Mouse (Mus musculus) c-Kit-positive CD71-negative TER-119-negative erythroid progenitor cells, embryonic 14.5 days (primary cell): ENCODE measurements around the gene Smap1.

Source experiments
- DNase-seq: peaks from one replicate; pipeline ENCODE4 v3.0.0-alpha.2; 2013; ENCODE audit warnings: low read depth

The Smap1 gene

GRCm38 (mm10) chr1:23920275-23920674 is 1.8 kb downstream of the Smap1 start:
- DNase-seq: no peak

- no peak for DNase-seq
These were observed 3.0 kb downstream of the Smap1 start for GRCm38 (mm10) chr1:23919086-23919485.

GRCm38 (mm10) chr1:23915483-23915882 is 6.6 kb downstream of the Smap1 start:
- DNase-seq: no peak

GRCm38 (mm10) chr1:23912988-23913387 is 9.1 kb downstream of the Smap1 start:
- DNase-seq: no peak

- DNase-seq: no peak
These were observed 16.0 kb downstream of the Smap1 start for GRCm38 (mm10) chr1:23906082-23906481.

- no peak for DNase-seq
These were observed 18.8 kb downstream of the Smap1 start for GRCm38 (mm10) chr1:23903340-23903739.

- DNase-seq: no peak
These were observed 19.4 kb downstream of the Smap1 start for GRCm38 (mm10) chr1:23902736-23903135.

GRCm38 (mm10) chr1:23899647-23900020 is 22.5 kb downstream of the Smap1 start:
- no peak for DNase-seq

- DNase-seq: no peak
These were observed 23.0 kb downstream of the Smap1 start for GRCm38 (mm10) chr1:23899020-23899646.

GRCm38 (mm10) chr1:23892072-23892471 is 30.0 kb downstream of the Smap1 start:
- DNase-seq: no peak

GRCm38 (mm10) chr1:23884914-23885313 is 37.2 kb downstream of the Smap1 start:
- no peak for DNase-seq

GRCm38 (mm10) chr1:23884087-23884668 is 37.9 kb downstream of the Smap1 start:
- DNase-seq: no peak

- no peak for DNase-seq
These were observed 39.4 kb downstream of the Smap1 start for GRCm38 (mm10) chr1:23882681-23883080.

- no peak for DNase-seq
These were observed 49.9 kb downstream of the Smap1 start for GRCm38 (mm10) chr1:23872194-23872593.

GRCm38 (mm10) chr1:23867350-23867862 is 54.7 kb downstream of the Smap1 start:
- DNase-seq: no peak

- DNase-seq: no peak
These were observed 56.6 kb downstream of the Smap1 start for GRCm38 (mm10) chr1:23865566-23865965.

- no peak for DNase-seq
These were observed 61.2 kb downstream of the Smap1 start for GRCm38 (mm10) chr1:23860944-23861343.

GRCm38 (mm10) chr1:23855623-23856022 is 66.5 kb downstream of the Smap1 start:
- DNase-seq: no peak

GRCm38 (mm10) chr1:23846044-23846680 is 76.0 kb downstream of the Smap1 start:
- no peak for DNase-seq

- no peak for DNase-seq
These were observed 77.1 kb downstream of the Smap1 start for GRCm38 (mm10) chr1:23845007-23845406.

GRCm38 (mm10) chr1:23843790-23844189 is 78.3 kb downstream of the Smap1 start:
- no peak for DNase-seq

GRCm38 (mm10) chr1:23842629-23843028 is 79.5 kb downstream of the Smap1 start:
- no peak for DNase-seq

- DNase-seq: no peak
These were observed 81.2 kb downstream of the Smap1 start for GRCm38 (mm10) chr1:23840924-23841323.
